Mouse (Mus musculus) kidney, adult 2 months (tissue): ENCODE measurements at regions not wholly inside any gene's neighbourhood (a gene's known extent, or its start where the extent isn't known, plus 50 kb on each side); places are given as distances from the start of the nearest gene placed in this dataset.

Experiments used
- DNase-seq: peaks from one replicate; pipeline ENCODE4 v3.0.0; 2021
- H3K27ac ChIP-seq: fragments of 200-500 bp; 2 replicates; pipeline ENCODE4 v1.5.1; 2012; ENCODE audit warnings: low read depth, low read length, control low read depth, inconsistent platforms; ENCODE audit not compliant: insufficient read depth
- H3K27me3 ChIP-seq: fragments of 200-500 bp; replicated peaks from 2 replicates; pipeline ENCODE4 v1.6.1; 2012; ENCODE audit warnings: mild to moderate bottlenecking, moderate library complexity, low read length, inconsistent platforms; ENCODE audit not compliant: control insufficient read depth, insufficient read depth
- H3K36me3 ChIP-seq: fragments of 200-500 bp; 2 replicates; pipeline ENCODE4 v1.6.1; 2012; ENCODE audit warnings: mild to moderate bottlenecking, moderate library complexity, low read length, inconsistent platforms; ENCODE audit not compliant: control insufficient read depth, insufficient read depth
- H3K4me1 ChIP-seq: fragments of 200-500 bp; 2 replicates; pipeline ENCODE4 v1.6.1; 2011; ENCODE audit warnings: low read length; ENCODE audit not compliant: control insufficient read depth, insufficient read depth
- H3K4me3 ChIP-seq: fragments of 200-500 bp; 2 replicates; pipeline ENCODE4 v1.5.1; 2011; ENCODE audit warnings: mild to moderate bottlenecking, low read depth, low read length, control low read depth; ENCODE audit not compliant: insufficient read depth
- CTCF ChIP-seq: fragments of 200-500 bp; conservative IDR thresholded peaks from 2 replicates; pipeline ENCODE4 v1.5.1; 2011; ENCODE audit warnings: low read depth, mild to moderate bottlenecking, control low read depth, low read length, moderate library complexity, mixed read lengths; ENCODE audit not compliant: insufficient read depth, insufficient read length
- POLR2A ChIP-seq: fragments of 200-500 bp; IDR thresholded peaks from one replicate; pipeline ENCODE4 v1.6.1; 2011; ENCODE audit warnings: low read depth, low read length, control low read depth
- WGBS: fragments of 180-500 bp; shearing (Covaris S2); methylation state at CpG from one replicate; pipeline ENCODE4 v1.1.7; 2018; 5-methylcytosine and 5-hydroxymethylcytosine counted together

DNA sequence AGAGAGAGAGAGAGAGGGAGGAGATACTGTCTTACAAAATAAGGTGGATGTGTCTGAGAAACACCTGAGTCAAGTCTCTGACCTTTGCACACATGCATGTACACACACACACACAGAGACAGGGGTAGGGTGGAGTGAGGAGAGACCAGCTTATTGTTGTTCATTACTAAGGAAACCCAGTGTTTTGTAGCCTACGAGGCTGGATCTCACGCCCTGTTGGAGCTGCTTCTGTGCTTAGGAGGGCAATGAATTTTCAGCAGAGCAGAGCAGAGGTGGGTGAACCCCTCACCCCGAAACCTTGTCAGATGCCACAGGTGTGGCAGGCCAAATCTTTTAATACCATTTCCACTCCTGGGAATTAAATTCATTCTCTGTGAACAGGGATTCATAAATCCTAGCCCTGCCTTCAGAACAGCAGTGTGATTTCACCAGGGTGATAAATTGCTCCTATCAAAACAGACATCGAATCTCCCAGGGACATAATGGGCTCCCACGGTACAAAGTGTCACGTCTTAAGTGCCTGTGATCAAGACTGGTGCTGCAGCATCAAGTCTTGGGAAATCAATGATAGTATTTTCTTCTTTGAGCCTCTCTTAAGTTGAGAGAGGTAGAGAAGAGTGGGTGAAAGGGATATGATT is 175.3 kb upstream of the Id2 start:
- Histone ChIP-seq H3K36me3 (no peaks in the 10 kb centered on the region), H3K4me1 (0 out of 2 replicates have a peak, but pooled peaks cover 3% of the 10 kb centered on the region), H3K27me3 (no peaks in the 10 kb centered on the region), H3K4me3 (no peak overlapping the region), H3K27ac (no peak overlapping the region)
- 47% methylated on average over 6 of the region's 6 CpGs for WGBS
- TF ChIP-seq CTCF (no peak), POLR2A (no peak)
- DNase-seq = no peak

DNA sequence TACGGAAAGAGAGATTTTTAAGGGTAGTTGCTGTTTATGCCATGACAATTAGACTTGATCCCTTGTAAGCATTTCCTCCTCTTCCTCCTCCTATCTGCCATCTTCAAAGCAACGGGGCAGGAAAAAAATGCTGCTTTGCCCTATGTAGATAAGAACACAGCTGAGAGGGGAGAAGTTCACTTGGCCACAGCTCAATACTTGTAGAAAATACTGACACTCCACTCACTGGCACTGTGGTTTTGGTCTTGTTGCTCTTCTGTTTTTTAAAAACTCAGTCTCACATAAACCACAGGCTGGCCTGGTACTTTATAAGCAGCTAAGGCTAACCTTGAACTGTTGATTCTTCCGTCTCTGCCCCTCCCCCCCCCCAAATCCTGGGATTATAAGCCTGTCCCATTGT is 172.9 kb upstream of the Id2 start:
- DNase-seq = no peak

DNA sequence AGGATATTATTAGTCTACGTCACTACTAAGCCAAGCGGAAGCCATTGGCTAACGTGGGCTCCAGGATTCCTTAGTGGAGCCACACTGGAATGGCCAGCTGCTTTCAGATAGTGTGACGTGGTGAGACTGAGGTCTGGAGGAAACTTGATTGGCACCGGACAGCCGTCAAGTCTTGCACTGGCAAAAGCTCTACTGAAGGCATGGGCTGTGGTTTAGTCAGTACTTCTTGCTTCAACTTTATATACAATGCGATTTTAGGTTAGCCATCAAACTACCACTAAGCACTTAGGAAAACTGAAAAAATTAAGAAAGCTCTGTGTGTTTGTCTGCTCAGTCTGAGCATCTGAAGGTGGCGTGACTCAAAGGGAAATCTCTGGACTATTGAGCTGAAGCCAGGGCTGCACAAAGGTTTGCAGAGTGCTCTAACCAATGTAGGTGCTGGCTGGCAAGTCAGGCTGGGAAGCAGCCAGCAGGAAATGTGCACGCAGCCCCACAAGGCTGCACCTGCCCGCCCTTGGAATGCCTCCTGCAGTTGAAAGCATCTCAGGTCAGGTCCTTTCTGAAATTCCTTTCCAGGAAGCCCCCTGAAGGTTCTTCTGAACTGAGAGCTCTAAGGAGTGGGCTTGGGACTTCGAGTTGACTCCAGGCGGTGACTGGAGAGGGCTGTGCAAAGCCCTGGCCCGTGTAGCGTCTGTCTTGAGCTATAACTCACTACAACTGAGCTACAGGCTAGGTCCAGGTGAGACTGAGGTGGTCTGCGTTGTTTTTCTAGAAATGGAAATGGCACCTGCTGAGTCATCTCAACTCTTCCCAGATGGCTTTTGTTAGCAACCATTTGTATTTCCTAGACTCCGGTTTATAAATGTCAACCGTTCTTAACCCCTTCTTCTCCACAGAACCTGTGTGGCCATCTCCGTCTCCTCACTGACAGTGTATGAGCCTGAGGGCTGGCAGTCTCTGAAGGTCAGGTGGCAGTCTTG is 172.2 kb upstream of the Id2 start:
- H3K4me3 ChIP-seq = no peak overlapping the region
- no peaks in the 10 kb centered on the region for H3K36me3 ChIP-seq
- 57% methylated on average over 18 of the region's 18 CpGs for WGBS
- 0 out of 2 replicates have a peak, but pooled peaks cover 3% of the 10 kb centered on the region for H3K4me1 ChIP-seq
- TF ChIP-seq CTCF = no peak
- no peak for TF ChIP-seq POLR2A
- H3K27ac ChIP-seq = no peak overlapping the region
- DNase-seq = peak; percentile 72
- no peaks in the 10 kb centered on the region for H3K27me3 ChIP-seq

More for the DNA sequence above, 172.9 kb upstream of the Id2 start:
- Histone ChIP-seq H3K4me3 (no peak overlapping the region), H3K36me3 (no peaks in the 10 kb centered on the region), H3K27me3 (no peaks in the 10 kb centered on the region), H3K27ac (no peak overlapping the region), H3K4me1 (0 out of 2 replicates have a peak, but pooled peaks cover 3% of the 10 kb centered on the region)
- no peak for TF ChIP-seq POLR2A
- TF ChIP-seq CTCF = no peak
- WGBS = 66% methylated on average over 3 of the region's 3 CpGs

DNA sequence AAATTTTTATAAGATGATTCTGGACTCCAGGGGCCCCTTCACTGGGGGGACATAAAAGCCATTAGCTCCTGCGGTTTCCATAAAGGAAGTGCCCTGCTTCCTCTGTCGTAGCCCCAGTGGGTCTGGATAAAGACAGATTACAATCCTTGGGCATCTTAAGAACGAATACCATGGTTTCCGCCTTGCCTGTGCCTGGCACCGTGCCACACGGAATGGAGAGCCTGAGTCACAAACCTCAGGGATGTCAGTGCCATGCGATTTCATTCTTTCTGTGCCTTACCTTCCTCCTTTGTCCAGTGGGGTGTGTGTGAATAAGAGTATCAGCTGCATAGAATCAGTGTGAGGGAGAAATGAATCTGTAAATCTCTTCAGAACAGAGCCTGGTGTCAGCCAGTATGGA is 171.4 kb upstream of the Id2 start:
- 0 out of 2 replicates have a peak, but pooled peaks cover 3% of the 10 kb centered on the region for H3K4me1 ChIP-seq
- H3K36me3 ChIP-seq = no peaks in the 10 kb centered on the region
- TF ChIP-seq POLR2A (no peak), CTCF (no peak)
- no peaks in the 10 kb centered on the region for H3K27me3 ChIP-seq
- no peak overlapping the region for H3K4me3 ChIP-seq
- 72% methylated on average over 7 of the region's 7 CpGs for WGBS
- no peak for DNase-seq
- no peak overlapping the region for H3K27ac ChIP-seq

DNA sequence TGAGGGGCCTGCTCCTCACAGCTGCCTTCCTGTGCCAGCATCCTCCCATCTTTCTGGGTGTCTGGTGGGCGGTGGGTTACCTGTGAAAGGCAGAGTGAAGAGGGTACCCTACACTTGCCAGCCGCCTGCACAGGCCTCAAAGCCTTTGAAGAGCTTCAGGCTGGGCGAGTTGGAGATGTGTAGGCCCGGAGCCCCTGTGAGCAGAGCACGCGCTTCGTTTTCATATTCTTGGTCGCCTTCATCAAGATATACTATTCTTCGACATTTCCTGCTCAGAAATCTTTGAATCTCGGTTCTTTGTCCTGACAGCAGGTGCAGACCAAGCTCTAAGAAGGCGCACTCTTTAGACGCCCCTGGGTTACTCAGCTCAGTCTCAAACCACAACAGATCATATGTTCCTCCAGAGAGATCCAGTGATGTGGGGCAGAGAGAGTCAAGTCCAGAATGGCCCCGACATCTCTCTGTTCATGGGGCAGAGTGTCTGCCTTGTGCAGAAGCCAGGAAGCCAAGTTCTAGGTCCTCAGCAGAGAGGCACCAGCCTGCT is 170.7 kb upstream of the Id2 start:
- H3K4me1 ChIP-seq = 0 out of 2 replicates have a peak, but pooled peaks cover 3% of the 10 kb centered on the region
- no peak for DNase-seq
- WGBS = 94% methylated on average over 13 of the region's 13 CpGs
- H3K27ac ChIP-seq = no peak overlapping the region
- H3K36me3 ChIP-seq = no peaks in the 10 kb centered on the region
- no peak overlapping the region for H3K4me3 ChIP-seq
- TF ChIP-seq CTCF (no peak), POLR2A (no peak)
- H3K27me3 ChIP-seq = no peaks in the 10 kb centered on the region

DNA sequence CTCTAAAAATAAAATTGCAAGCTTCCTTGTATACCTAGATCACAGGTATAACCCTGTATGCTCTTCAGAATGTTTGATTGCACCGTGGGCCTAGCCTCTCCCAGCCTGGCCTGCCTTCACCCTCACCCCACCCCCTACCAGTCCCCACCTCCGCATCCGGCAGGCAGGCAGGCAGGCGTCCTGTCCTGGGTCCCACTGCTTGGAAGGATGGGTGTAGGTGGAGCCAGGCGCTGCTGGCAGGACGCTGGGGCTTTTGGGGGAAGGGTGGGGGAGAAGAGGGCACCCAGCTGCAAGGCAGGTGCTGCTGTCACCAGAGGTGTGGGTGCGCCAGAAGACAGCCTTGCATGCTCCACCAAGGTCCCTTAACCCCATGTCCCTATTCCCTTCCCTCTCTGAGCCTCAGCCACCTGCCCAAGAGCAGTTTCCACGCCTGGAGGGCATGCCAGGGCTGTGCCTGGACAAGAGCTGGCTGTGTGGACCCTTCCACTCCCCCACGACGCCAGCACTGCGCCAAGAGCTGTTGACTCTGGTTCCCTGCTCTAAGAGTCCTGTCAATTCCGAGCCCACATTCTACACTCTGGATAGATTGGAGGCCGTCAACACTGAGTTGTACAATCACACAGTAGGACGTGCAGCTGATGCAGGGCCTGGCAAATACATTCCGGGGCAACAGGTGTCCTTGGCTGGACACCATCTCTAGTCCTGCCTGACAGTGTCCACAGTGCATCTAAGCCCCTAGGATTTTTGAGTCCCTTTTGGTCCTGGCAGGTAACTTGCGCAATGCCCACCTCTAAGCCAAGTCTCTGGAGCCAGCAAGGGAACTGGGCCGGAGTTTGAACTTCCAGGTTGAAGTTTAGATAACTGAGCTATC is 170.0 kb upstream of the Id2 start:
- TF ChIP-seq CTCF (no peak), POLR2A (no peak)
- 0 out of 2 replicates have a peak, but pooled peaks cover 3% of the 10 kb centered on the region for H3K4me1 ChIP-seq
- H3K36me3 ChIP-seq = no peaks in the 10 kb centered on the region
- H3K27ac ChIP-seq = no peak overlapping the region
- H3K4me3 ChIP-seq = no peak overlapping the region
- H3K27me3 ChIP-seq = no peaks in the 10 kb centered on the region
- 90% methylated on average over 17 of the region's 17 CpGs for WGBS
- DNase-seq = peak; percentile 47
